Mouse (Mus musculus): ENCODE results near the gene Smim13. TPM values are rescaled to one million over a fixed set of nuclear protein-coding genes. Genes with fewer than 3 reads are reported as not detected.
"Not testable (repeated sequence)": the region's sequence is repeated elsewhere in the genome, so short reads cannot be mapped to it uniquely, and the experiment has no call there.

Smim13 gene
- polyA plus RNA-seq, 1 experiment, result 6.5 TPM

GRCm38 (mm10) chr13:41235845-41236741, 13.6 kb upstream of the Smim13 start:
- 50% methylated on average over 13 of the region's 13 CpGs for WGBS
- TF ChIP-seq CTCF (IDR thresholded peaks at IDR 0.05; ENCODE audit: insufficient read depth, low read length) (no peak), POLR2A (IDR thresholded peaks at IDR 0.05; ENCODE audit: borderline replicate concordance, extremely low read depth, low read depth, low read length) (no peak)
- Histone ChIP-seq H3K4me1 (ENCODE audit: control insufficient read depth, insufficient read depth, low read length) (no peaks in the 10 kb centered on the region), H3K4me3 (replicated peaks; ENCODE audit: extremely low read depth, low read depth, low read length) (no peak overlapping the region)
- DNase-seq, result no peak

GRCm38 (mm10) chr13:41238035-41238804, 11.4 kb upstream of the Smim13 start:
- H3K4me1 ChIP-seq (ENCODE audit: control insufficient read depth, insufficient read depth, low read length), result no peaks in the 10 kb centered on the region
- no peak for TF ChIP-seq POLR2A (IDR thresholded peaks at IDR 0.05; ENCODE audit: borderline replicate concordance, extremely low read depth, low read depth, low read length)
- TF ChIP-seq CTCF (IDR thresholded peaks at IDR 0.05; ENCODE audit: insufficient read depth, low read length), result no peak
- whole genome bisulfite sequencing, result 70% methylated on average over 10 of the region's 10 CpGs
- H3K4me3 ChIP-seq (replicated peaks; ENCODE audit: extremely low read depth, low read depth, low read length), result no peak overlapping the region
- no peak for DNase-seq

- 1% methylated on average over 5 of the region's 5 CpGs for WGBS
- no peak overlapping the region for H3K4me3 ChIP-seq (replicated peaks; ENCODE audit: extremely low read depth, low read depth, low read length)
- no peaks in the 10 kb centered on the region for H3K4me1 ChIP-seq (ENCODE audit: control insufficient read depth, insufficient read depth, low read length)
- no peak for DNase-seq
- TF ChIP-seq POLR2A (IDR thresholded peaks at IDR 0.05; ENCODE audit: borderline replicate concordance, extremely low read depth, low read depth, low read length) (no peak), CTCF (IDR thresholded peaks at IDR 0.05; ENCODE audit: insufficient read depth, low read length) (peak; percentile 24; the same call in 1 of the 2 replicates)
These were observed 10.9 kb upstream of the Smim13 start for GRCm38 (mm10) chr13:41238805-41239130.

GRCm38 (mm10) chr13:41241557-41241956, 8.1 kb upstream of the Smim13 start:
- TF ChIP-seq CTCF (IDR thresholded peaks at IDR 0.05; ENCODE audit: insufficient read depth, low read length) (no peak), POLR2A (IDR thresholded peaks at IDR 0.05; ENCODE audit: borderline replicate concordance, extremely low read depth, low read depth, low read length) (no peak)
- no peaks in the 10 kb centered on the region for H3K4me1 ChIP-seq (ENCODE audit: control insufficient read depth, insufficient read depth, low read length)
- WGBS, result 53% methylated on average over 2 of the region's 2 CpGs
- no peak overlapping the region for H3K4me3 ChIP-seq (replicated peaks; ENCODE audit: extremely low read depth, low read depth, low read length)
- no peak for DNase-seq

GRCm38 (mm10) chr13:41244306-41244830, 5.3 kb upstream of the Smim13 start:
- Histone ChIP-seq H3K4me3 (replicated peaks; ENCODE audit: extremely low read depth, low read depth, low read length) (no peak overlapping the region), H3K4me1 (ENCODE audit: control insufficient read depth, insufficient read depth, low read length) (no peaks in the 10 kb centered on the region)
- TF ChIP-seq POLR2A (IDR thresholded peaks at IDR 0.05; ENCODE audit: borderline replicate concordance, extremely low read depth, low read depth, low read length) (no peak), CTCF (IDR thresholded peaks at IDR 0.05; ENCODE audit: insufficient read depth, low read length) (no peak)
- 44% methylated on average over 6 of the region's 6 CpGs for WGBS
- no peak for DNase-seq

GRCm38 (mm10) chr13:41248751-41249520, 708 bp upstream of the Smim13 start:
- peak overlapping the region; percentile 53 for H3K4me3 ChIP-seq (replicated peaks; ENCODE audit: extremely low read depth, low read depth, low read length)
- H3K4me1 ChIP-seq (ENCODE audit: control insufficient read depth, insufficient read depth, low read length), result peaks cover 3% of the 10 kb centered on the region; the same call in 1 of the 2 replicates
- 31% methylated on average over 12 of the region's 12 CpGs for WGBS
- no peak for DNase-seq
- no peak for TF ChIP-seq CTCF (IDR thresholded peaks at IDR 0.05; ENCODE audit: insufficient read depth, low read length)
- no peak for TF ChIP-seq POLR2A (IDR thresholded peaks at IDR 0.05; ENCODE audit: borderline replicate concordance, extremely low read depth, low read depth, low read length)

- peaks cover 3% of the 10 kb centered on the region; the same call in 1 of the 2 replicates for H3K4me1 ChIP-seq (ENCODE audit: control insufficient read depth, insufficient read depth, low read length)
- DNase-seq, result no peak
- H3K4me3 ChIP-seq (replicated peaks; ENCODE audit: extremely low read depth, low read depth, low read length), result peak overlapping the region; percentile 95
- 2% methylated on average over 27 of the region's 27 CpGs for WGBS
- TF ChIP-seq CTCF (IDR thresholded peaks at IDR 0.05; ENCODE audit: insufficient read depth, low read length) (no peak), POLR2A (IDR thresholded peaks at IDR 0.05; ENCODE audit: borderline replicate concordance, extremely low read depth, low read depth, low read length) (no peak)
These were observed 806 bp downstream of the Smim13 start for GRCm38 (mm10) chr13:41250318-41250981.

GRCm38 (mm10) chr13:41251232-41251631, 1.6 kb downstream of the Smim13 start:
- not testable (repeated sequence) for H3K4me1 ChIP-seq (ENCODE audit: control insufficient read depth, insufficient read depth, low read length); DNase-seq; H3K4me3 ChIP-seq (replicated peaks; ENCODE audit: extremely low read depth, low read depth, low read length)
- 89% methylated on average over 5 of the region's 5 CpGs for WGBS

All from lung, adult 2 months (tissue).